Mouse (Mus musculus) cerebellum, adult 9-10 months (tissue): ENCODE measurements around the gene Cmklr1.

Source experiments
- DNase-seq: peaks from one replicate; pipeline ENCODE4 v3.0.0; 2022

The Cmklr1 gene

DNA sequence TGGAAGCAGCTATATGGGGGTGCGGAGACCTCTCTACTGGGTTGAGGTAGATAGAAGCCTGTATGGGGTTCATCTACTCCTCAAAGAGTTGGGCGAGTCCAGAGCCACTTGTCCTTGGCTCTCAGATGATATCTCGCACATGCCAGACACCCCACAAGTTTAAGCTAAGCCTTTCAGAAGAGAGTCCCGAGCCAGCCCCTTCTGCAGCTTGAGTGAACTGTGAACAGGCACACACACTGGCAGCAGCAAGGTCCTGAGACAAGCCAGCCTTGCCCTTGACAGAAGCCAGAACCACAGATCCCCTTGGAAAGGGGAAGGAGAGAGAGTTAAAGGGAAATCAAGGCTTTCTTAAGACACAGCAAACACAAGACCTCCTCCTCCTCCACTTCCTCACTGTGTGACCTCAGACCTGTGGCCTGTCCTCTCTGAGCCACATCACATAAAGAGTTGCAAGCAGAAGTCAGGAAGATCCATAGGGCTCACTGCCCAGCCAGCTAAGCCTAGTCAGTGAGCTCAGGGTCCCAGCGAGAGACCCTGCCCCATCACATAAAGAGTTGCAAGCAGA is 1.5 kb downstream of the Cmklr1 start:
- no peak for DNase-seq

DNA sequence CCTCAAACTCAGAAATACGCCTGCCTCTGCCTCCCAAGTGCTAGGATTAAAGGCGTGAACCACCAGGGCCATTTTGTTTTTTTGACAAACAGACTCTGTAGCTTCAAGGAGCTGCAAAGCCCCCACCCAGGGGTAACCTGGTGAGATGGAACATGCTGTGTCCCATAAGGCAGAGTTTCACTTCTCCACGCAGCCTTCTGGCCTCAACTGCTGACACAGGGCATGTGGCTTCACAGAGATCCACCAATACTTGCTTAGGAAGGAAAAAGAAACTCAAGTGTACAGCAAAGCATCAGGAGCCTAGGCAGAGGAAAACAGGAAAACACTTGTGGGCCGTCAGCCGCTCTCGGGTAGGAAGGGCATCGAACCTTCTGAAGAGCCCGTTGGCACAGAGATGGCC is 3.1 kb downstream of the Cmklr1 start:
- no peak for DNase-seq

DNA sequence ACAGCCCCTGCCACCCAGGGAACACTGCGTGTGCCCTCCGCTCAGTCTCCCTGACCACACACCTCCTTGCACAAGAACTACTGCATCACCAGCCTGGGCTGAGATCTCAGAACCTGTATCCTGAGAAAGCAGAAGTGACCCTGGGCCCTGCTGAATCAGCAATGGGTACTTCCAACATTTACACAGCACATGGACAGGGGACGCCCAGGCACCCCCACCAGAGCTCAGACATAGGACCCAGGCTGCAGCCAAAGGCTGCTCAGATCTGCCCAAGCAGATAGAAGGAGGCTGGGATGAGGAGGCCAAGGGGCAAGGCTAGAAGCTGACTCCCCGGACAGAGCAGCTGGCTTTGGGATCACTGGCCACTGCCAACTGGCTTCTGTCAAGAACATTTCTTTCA is 5.7 kb downstream of the Cmklr1 start:
- DNase-seq = no peak

DNA sequence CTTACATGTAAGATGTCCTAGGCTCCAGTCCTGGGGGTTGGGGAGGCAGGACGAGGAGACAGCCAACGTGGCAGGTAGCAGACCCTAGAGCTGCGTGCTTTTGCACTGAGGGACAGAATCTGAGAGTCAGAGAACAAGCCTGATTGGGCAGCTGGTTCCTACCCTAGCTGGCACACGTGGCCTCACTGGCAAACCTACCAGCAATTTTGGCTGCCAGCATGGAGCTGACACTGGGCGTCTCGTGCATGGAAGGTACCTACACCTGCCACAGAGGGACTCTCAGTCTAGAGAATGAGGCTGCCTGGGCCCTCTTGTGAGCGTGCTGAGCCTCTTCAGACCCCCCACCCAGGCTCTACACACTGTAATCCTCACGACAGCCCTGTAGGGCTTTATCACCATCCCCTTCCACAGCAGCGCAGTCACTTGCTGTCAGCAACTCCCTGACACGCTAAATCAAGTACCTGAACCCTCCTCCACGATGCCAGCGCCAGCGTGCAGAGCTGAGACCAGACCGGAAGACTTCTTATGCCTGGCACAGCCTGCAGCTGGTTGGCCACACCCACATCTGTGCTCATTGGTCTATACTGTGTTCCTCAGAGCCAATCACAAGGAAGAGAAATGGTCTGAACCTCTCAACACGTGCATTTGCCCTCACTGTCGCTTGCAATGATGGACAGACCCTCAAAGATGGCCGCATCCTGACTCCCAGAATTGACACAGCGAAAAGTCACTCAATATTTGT is 6.9 kb downstream of the Cmklr1 start:
- DNase-seq = peak; percentile 88

DNA sequence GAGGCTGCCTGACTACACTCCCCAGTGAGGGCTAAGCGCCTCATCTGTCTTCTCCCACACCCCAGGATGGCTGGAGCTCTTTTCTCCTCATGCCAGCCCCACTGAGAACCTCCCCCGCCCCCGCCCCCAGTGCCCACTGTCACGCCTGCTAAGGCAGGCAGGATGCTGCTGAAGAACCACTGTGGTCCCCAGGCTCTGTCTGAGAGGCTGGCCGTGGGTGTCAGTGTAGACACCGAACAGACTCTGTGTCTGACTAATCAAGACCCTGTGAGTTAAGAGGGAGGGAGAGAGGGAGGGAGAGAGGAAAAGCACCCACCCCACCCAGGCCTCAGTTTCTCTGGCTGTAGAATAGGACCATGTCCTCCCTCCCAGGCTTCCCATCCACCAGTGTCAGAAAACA is 9.2 kb downstream of the Cmklr1 start:
- no peak for DNase-seq

DNA sequence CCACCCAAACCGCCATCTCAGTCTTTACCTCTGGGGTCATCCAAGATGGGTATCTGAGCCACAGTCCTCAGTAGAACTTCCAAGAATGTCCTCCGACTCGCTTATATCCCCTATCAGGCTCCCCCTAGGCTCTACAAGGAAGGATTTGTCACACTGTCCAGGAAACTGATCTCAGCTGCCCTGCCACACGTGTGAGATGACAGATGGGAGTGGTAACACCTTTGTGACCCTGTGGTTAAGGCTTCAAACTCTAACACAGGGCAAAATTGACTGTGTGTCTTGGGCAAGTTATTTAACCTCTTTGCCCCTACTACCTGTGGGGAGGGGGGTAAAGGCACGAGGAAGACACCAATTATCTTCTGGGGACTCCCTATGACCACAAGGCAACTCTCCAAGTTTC is 11.1 kb downstream of the Cmklr1 start:
- no peak for DNase-seq

DNA sequence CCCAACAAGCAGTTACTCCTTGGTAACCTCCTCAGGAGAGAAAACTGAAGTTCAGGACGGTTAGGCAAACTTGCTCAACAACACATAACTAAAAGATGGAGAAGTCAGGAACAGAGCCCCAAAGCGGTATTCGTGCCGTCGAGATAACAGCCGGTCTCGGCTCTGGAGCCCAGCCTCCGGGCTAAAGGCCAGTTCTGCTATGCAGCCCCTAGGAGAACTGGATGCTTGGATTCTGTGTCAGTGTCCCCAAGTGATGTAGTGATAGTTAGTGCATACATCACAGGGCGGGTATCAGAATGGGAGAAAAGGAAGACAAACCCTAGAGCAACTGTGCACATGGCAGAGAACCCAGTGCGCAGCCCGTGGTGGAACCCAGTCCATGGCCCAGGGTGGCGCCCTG is 12.2 kb downstream of the Cmklr1 start:
- no peak for DNase-seq

DNA sequence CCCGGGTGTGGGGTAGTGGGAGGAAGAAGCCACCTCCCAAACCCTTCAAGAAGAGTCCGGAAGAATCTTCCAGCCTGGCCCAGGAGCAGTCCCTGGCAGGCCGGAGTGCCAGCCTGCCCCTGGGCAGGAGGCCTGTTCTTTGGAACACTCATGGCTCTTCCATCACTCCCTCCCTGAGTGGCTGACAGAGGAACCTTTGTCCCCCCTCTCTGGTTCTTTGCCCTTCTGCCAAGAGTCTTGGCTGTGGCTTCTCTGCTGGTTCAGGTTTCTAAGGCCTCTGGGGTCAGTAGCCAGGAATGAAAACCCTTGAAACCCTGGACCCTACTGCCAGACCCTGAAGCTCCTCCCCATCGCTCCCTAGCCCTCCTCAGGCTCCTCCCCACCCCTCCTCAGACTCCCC is 12.6 kb downstream of the Cmklr1 start:
- no peak for DNase-seq

DNA sequence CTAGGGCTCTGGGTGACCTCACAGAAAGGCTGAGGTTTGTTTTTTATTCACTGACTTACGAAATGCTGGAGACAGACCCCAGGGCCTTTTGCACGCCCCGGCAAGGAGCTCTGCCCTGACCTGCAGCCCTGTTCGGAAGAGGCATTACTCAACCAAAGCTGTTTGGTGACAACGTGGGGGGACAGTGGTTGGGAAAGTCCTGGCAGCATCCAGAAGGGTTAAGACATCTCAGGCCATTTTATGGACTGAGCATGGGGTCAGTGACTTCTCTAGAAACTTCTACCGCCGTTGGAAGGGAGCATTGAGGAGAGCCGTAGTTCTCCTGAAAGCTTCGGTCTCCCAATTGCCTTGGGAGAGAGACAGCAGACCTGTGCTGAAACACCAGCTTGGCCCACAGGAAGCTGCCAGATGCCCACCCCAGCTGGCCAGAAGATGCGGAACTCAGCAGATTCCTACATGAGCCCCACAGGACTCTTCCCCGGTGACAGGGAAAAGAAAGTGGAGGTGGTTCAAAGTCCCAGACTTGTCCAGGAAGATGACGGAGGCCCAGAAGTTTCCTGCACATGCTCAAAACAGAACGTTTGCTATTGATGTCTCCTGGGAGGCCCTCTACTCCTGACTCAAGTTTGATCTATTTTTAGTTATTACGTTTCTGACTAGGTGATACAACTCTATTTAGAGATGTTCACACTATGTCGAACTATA is 14.2 kb downstream of the Cmklr1 start:
- DNase-seq = no peak

DNA sequence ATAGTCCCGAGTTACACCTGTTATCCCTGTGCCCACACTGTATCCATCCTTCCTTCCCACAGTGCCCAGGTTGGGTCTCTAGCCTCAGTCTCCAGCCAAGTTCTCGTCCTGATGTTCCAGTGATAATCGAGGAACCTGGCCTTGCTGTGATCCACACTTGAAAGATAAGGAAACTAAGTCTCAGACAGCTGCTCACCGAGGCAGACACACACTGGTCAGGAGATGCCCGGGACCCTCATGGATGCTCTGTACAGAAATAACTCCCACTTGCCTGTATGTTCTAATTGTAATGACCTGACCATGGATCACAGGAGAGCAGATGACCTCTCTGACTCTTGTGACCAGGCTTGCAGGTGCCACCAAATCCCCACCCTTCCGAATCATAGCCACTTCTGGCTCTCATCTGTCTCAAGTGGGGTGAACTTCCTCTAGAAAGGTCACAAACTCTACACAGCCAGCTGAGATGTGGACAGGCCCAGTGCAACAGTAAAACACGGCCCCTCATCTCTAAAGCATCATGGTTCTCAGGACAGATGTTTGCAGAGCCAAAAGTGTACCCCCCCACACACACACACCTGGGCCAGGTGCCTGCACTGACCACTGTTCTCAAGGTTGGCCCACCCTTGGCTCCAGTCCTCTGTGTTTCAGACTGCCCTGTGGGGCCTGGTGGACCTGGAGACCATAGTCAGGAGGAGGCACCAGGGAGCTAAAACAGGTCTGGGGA is 15.2 kb downstream of the Cmklr1 start:
- no peak for DNase-seq

DNA sequence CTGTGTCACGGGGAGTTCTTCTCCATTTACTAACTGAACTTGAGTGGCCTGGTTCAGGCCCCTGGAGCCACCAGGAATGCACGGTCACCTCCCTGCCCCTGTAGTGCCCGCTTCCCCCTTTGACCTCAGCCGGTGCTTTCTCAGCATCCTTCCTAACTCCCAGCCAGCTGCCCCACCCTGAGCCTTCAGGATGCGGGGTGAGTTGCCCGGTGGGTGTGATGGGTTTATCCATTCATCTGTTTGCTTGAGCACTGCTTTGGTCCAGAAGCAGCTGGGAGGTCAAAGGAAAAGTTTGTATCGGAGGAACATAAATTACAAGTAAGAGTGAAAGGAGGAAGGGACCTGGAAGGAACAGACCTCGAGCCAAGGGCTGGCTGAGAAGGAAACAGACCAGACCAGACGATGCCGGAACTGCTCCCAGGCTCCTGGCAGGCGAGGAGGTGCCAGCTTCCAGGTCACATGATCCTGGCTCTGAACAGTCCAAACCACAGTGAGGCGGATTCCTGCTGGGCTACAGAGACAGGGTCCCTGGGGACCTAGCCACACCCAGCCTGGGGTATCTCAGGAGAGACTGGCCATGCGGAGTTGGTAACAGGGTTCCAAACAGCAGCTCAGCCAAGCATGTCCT is 16.1 kb downstream of the Cmklr1 start:
- peak; percentile 78 for DNase-seq

DNA sequence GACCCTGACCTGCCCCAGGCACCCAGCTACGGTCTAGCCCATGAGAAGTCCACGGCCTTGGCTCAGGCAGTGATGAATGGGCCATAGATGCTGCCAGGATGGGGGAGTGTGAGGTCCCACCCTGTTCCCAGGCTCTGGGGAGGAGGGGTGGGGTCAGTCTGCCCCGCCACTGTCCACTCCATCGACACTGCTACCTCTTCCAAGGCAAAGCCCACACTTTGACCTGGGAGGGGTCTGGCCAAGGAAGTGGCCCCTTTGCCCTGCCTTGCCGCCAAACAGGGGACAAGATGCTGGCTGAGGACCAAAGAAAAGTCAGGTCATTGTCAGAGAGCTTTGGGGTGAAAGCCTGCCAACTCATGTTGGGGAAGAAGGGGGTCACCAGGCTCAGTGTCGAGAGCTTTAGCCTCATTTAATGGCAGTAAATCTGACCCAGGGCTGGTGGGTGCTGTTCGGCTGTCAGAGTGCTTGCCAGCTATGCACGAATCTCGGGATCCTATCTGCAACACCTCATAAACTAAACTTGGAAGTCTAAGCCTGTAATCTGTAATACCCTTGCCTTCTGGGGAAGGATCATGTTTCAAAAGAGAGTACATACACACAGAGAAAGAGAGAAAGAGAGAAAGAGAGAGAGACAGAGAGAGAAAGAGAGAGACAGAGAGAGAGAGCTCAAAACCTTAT is 17.1 kb downstream of the Cmklr1 start:
- no peak for DNase-seq

DNA sequence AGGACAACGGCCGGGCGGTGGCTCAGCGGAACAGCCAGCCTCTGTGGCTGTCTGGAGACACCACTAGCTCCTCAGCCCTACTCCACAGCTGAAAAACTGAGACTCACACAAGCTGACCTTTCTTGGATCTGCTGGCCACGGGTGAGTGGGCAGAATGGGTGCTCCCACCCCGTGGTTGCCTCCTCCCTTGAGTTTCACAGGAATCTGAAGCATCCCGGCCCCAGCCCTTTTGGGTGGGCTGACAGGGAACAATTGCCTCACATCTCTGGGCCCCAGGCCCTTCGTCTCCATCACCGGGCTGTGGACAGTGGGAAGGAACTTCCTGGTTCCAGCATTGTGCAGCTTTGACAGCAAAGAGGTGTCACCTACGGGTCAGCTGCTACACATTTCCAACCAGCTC is 20.1 kb downstream of the Cmklr1 start:
- no peak for DNase-seq

DNA sequence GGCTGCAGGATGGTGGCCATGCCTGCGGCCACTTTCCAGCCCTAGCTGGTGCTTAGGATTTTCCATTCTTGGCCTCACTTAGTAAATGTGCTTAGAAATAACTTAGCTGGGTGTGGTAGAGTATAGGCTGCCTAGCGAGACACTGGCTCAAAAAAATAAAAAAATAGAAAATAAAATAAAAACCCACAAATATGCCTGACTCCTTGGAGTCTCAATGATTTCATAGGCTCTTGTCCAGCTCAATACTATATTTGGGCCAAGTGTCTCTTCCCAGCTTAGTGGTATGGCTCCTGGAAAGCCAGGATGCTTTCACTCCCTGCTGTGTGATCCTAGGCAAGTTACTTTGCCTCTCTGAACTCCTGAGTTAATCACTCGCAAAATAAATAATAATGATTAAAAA is 21.0 kb downstream of the Cmklr1 start:
- DNase-seq = no peak

DNA sequence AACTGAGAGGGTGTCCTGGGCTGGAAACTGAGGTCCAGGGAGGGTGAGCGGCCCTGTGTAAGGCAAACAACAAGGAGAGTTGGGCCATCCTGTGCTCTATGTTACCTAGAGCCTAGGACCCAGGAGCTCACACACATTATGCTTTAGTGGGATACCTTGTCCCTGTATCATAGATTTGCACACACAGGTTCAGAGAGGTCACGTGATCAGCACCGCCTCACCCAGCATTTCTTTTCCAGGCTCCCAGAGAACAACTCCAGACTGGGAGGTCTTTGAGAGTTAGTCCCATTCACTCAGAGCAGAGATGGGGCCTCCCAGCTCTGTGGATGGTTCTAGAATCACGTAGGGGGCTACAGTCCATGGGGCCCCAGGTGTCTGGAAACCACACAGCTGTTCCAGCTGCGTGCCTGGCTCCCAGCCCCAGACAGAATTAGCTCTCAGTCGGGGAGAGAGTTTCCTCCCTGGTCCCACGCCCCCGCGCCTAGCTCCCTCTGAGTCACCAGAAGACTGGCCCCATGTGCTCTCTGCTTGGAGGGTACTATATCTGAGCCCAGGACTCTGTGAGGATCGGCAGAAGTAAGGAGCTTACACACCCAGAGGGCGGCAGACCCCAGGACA is 22.3 kb downstream of the Cmklr1 start:
- no peak for DNase-seq

DNA sequence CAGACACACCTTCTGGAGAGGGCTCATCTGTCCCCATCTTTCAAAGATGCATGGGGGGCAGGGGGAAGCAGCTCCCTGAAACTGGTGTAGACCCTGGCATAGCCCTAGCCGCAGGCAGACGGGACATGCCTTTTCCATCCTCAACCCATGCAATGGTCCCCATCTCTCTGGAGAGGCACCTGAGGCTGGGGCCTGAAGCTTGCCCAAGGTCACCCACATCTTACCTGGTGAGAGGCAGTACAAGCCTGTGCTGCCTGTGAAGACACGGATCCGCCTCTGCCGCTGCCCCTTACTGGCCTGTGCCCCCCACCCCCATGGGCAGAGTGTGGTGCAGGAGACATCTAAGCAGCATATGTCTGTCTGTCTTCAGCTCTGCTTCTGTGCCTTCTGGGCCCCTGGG is 23.2 kb downstream of the Cmklr1 start:
- no peak for DNase-seq

DNA sequence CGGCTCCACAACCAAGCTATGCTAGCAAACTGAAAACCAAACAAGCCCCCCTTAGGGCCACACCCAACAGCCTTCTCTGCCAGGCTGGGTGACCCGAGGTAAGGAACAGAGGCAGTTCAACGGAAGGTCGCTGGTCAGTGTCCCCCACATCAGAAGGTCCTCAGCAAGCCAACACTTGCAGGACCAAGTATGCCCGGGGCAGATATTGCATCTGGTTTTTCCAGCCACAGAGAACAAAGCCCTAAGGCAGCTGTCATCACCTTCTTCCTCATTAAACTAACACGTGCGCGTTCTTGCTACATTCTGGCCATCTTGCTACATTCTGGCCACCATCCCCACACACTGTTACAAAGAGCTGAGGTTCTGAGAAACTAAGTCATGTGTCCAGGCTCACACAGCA is 23.9 kb downstream of the Cmklr1 start:
- DNase-seq = no peak

DNA sequence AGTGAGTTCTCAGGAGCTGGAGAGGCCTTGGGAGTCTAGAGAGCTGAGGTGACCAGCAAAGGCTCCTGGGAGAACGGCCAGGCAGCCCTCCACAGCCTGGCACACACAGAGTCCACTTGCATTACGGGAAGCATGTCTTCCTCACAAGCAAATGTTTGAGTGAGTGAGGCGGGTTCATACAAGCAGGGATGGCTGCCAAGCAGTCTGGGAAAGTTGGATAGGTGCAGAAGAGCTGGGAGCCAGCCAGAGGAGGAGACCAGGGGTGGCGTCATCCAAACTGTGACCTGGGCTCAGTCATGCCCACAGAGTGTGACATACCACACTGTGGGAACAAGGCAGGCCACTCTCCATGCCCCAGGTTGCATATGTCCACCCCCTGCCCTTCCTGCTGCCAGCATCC is 25.2 kb downstream of the Cmklr1 start:
- peak; percentile 73 for DNase-seq

DNA sequence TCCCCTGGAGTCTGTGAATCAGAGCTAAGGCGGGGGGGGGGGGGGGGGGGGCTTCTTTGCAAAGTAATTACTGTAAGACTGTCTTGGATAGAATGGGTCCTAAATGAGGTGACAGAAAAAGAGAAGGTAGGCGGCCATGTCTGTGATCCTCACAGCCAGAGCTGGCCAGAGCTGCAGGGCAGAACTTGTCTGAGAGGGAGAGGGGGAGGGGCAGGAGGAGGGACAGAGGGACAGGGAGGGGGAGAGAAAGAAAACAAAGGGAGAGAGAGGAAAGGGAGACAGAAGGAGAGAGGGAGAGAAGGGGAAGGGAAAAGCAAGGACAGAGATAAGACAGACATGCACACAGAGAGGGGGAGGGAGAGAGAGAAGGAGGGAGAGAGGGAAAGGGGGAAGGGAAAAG is 27.2 kb downstream of the Cmklr1 start:
- no peak for DNase-seq

DNA sequence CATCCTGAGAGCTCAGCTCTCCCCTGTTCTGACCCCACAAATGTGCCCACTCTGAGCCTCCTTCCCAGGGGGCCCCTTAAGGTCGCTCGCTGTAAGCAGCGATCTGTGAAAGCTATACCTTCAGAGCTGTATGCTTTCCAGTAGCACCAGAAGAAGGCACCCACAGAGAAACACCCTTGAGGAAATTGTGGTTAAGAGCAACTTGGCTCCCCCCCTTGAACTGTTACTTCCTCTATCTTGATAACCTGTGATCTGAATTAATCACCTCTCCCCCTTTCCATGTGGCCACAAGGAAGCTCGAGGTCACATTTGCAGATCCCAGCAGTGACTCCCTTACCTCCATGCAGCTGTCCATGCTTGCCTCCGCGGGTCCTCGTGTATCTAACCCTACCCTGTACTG is 29.2 kb downstream of the Cmklr1 start:
- no peak for DNase-seq

DNA sequence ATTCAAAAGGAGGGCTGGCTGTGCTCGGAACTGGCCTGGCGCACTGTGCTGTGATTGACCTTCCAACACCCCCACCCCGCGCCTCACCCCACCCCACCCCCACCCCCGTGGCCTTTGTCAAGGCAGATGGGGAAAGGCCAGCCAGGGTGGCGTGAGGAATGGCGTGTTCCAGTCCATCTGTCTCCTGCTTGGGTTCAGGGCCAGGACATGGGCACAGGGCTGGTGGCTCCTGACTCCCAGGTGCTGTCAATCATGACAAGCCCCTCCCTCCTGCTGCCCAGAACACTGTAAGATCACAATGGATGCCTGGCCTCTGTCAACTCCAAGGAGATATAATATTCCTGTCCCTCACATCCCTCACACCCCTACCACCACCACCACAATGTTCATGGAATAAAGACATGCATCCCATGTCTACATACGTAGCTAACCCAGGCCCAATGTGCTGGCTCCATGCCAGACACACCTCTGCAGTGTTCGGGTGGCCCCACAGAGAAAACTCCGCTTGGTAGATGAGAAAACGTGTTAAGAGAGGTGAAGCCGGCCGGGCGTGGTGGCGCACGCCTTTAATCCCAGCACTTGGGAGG is 30.0 kb downstream of the Cmklr1 start:
- DNase-seq = peak; percentile 69

DNA sequence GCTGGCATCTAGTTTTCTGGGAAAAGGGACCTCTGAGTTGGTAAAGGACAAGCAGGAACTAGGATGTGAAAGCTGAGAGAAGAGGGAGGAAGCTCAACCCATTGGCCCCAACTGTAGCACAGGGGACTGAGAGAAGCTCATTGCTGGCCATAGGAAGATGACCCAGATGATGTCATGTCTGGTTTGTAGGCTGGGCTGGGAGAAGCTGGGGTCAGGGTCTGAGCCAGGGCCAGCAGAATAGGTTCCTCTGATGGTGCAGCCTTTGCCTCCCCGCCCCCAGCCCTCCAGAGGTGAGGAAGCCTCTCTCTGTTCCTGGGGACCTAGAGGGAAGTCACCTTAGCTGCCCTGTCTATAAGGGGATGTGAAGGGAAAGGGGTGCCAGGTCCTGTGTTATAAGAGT is 31.1 kb downstream of the Cmklr1 start:
- no peak for DNase-seq
